ENCODE assay signal across 8 mouse cellular contexts in the genomic region with DNA sequence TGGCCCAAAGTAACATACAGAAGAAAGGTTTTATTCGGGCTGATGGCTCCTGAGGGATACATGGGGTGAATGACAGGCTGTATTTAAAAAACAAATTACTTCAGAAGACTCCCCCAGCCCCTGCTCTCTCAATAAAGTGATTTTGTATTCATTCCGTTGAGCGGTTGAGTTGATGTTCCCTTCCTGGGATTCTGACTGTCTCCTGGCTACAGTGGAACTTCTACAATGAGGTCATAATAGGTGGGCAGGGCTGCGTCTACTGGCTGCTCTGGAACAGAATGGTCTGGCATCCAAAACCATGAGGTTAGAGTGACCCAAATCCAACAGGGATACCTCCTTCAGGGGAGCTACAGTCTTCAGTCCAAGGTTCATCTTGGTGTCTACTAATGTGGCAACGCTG. TPM values are rescaled to one million over a fixed set of nuclear protein-coding genes. Genes with fewer than 3 reads are reported as not detected.
DNase-seq lines count a peak whose midpoint lies in the region; ATAC-seq and TF ChIP-seq lines count a peak whose summit lies in the region.

A gene (plus strand): TSS at position 301 of the 400 bp plus-strand sequence.

- no peaks in the 10 kb centered on the region for H3K27me3 ChIP-seq in liver, adult 2 months (ENCODE audit: control insufficient read depth, insufficient read depth, low read length)
- H3K27me3 ChIP-seq in heart, embryonic 14.5 days (ENCODE audit: control insufficient read depth, insufficient read depth, low read length): no peaks in the 10 kb centered on the region

- H3K36me3 ChIP-seq in liver, adult 2 months (ENCODE audit: control insufficient read depth, insufficient read depth, low read length): no peaks in the 10 kb centered on the region
- no peaks in the 10 kb centered on the region for H3K36me3 ChIP-seq in heart, embryonic 14.5 days (ENCODE audit: control insufficient read depth, insufficient read depth, low read length)

- ATAC-seq in heart, embryonic 14.5 days (ENCODE audit: insufficient number of reproducible peaks, insufficient read depth, low FRiP score, low read depth): no peak
- no peak for ATAC-seq in monocyte, adult 5-6 weeks (replicated peaks; ENCODE audit: insufficient number of reproducible peaks, low FRiP score, low TSS enrichment, poor library complexity, severe bottlenecking)

- TF ChIP-seq CTCF in liver, adult 2 months (IDR thresholded peaks at IDR 0.05; ENCODE audit: low read depth, low read length): no peak
- TF ChIP-seq CTCF in brain, embryonic 14.5 days (IDR thresholded peaks at IDR 0.05; ENCODE audit: borderline replicate concordance, extremely low read depth, insufficient read depth, insufficient read length): no peak

- DNase-seq in liver, adult 2 months (ENCODE audit: extremely low read depth, low read depth, low spot score): no peak
- DNase-seq in liver: no peak
- DNase-seq in brain, embryonic 14.5 days (ENCODE audit: low read depth): no peak
- DNase-seq in left cerebral cortex, postnatal 14 days (ENCODE audit: low spot score in 2 of 2): no peak
- DNase-seq in cerebellum, adult 11-12 months: no peak
- no peak for DNase-seq in urinary bladder, postnatal 10 days (ENCODE audit: low spot score)

- no peak for TF ChIP-seq POLR2A in liver, adult 2 months (IDR thresholded peaks at IDR 0.05; ENCODE audit: extremely low read depth, insufficient read depth, low read length)
- TF ChIP-seq POLR2A in brain, embryonic 14.5 days (IDR thresholded peaks at IDR 0.05; ENCODE audit: borderline replicate concordance, extremely low read depth, insufficient read depth, insufficient read length, poor library complexity, severe bottlenecking): no peak

- no peak within 1 kb of the TSS for H3K27ac ChIP-seq in liver, adult 2 months (replicated peaks; ENCODE audit: insufficient read depth, low read depth, low read length)
- no peak within 1 kb of the TSS for H3K27ac ChIP-seq in heart, embryonic 14.5 days (replicated peaks in 1 of 2; ENCODE audit: control insufficient read depth in 1 of 2, insufficient read depth in 1 of 2, low read depth in 2 of 2, low read length in 2 of 2)

- no peaks in the 10 kb centered on the region for H3K79me2 ChIP-seq in liver, adult 2 months (ENCODE audit: control insufficient read depth, insufficient read depth, low read length)

- H3K9ac ChIP-seq in liver, adult 2 months (ENCODE audit: low read depth, low read length): no peak within 1 kb of the TSS
- H3K9ac ChIP-seq in heart, embryonic 14.5 days (ENCODE audit: low read length): no peak within 1 kb of the TSS

- H3K4me3 ChIP-seq in liver, adult 2 months (ENCODE audit: insufficient read depth, low read depth, low read length): no peak within 1 kb of the TSS
- H3K4me3 ChIP-seq in heart, embryonic 14.5 days (ENCODE audit: control insufficient read depth in 1 of 2, insufficient read depth in 1 of 2, low read depth in 1 of 2, low read length in 2 of 2): no peak within 1 kb of the TSS

- 79% methylated on average over 5 of the region's 5 CpGs for WGBS in liver, adult 2 months
- 77% methylated on average over 5 of the region's 5 CpGs for WGBS in heart, embryonic 14.5 days

- intact Hi-C loops in left cerebral cortex, postnatal 14 days (cut with DNase I): no loop called here

- H3K4me1 ChIP-seq in liver, adult 2 months (ENCODE audit: control insufficient read depth, insufficient read depth, low read length): no peaks in the 10 kb centered on the region
- no peaks in the 10 kb centered on the region for H3K4me1 ChIP-seq in heart, embryonic 14.5 days (ENCODE audit: control insufficient read depth in 2 of 2, insufficient read depth in 2 of 2, low read length in 2 of 2)

- H3K9me3 ChIP-seq in heart, embryonic 14.5 days (ENCODE audit: control insufficient read depth, low read length): no peaks in the 10 kb centered on the region

- no peak within 1 kb of the TSS for H3K4me2 ChIP-seq in heart, embryonic 14.5 days (ENCODE audit: low read length)

RNA-seq across cellular contexts. Expression of the gene that starts here (rescaled TPM):
- total RNA-seq in liver, adult 2 months (2014; rRNA removed): 12.9 and 13.8 TPM in 2 replicates
- 13.5 and 15.3 TPM in 2 replicates for polyA plus RNA-seq in liver, adult 2 months (2012; rRNA removed)
- 72.4 and 95.3 TPM in 2 replicates for polyA plus RNA-seq in brain, embryonic 14.5 days (2012; rRNA removed)
- polyA plus RNA-seq in heart, embryonic 14.5 days (2014; fragmentation: Nextera tagmentation; extraction: Ambion mirVana): 104 and 105 TPM in 2 replicates
- 10 to 100 TPM; 58.3 to 62.7 TPM for total RNA-seq in left cerebral cortex, postnatal 14 days (2021)
- 66.5 to 111 TPM (median 103 TPM) in 3 replicates for total RNA-seq in monocyte, adult 5-6 weeks (2017)
